Mouse (Mus musculus) erythroblast, embryonic 14.5 days (primary cell): ENCODE measurements around the gene Tmprss4.

Experiments used
- GATA1 ChIP-seq: IDR thresholded peaks from 2 replicates; pipeline ENCODE4 v1.6.1; 2012; ENCODE audit warnings: low read length, inconsistent platforms, mixed read lengths
- TAL1 ChIP-seq: IDR thresholded peaks from 3 replicates; pipeline ENCODE4 v1.6.1; 2012; ENCODE audit warnings: low read length, inconsistent platforms, mixed read lengths

DNA sequence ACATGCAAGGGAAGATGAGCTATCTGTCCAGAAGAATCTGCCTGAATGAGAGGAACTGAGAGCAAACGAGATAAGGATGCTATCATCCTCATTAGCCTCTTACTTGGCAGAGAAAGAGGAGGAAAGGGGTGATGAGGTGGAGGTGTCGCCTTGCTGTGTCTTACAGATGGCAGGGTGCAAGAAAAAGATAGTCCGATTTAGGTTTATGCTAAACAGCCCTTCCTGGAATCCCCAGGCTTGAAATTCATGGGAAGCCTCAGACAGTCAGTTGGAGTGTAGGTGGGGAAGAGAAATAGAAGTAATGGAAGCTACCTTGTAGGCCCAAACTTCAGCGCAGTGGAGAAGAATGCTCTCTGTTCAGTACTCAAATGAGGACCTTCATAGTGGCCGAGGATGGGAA, 36.0 kb downstream of the Tmprss4 start:
- no peak for TF ChIP-seq TAL1
- TF ChIP-seq GATA1: no peak
